Mouse (Mus musculus): ENCODE measurements around the gene B4galnt2. TPM values are rescaled to one million over a fixed set of nuclear protein-coding genes. Genes with fewer than 3 reads are reported as not detected.
A peak's percentile ranks its signal among the peaks of the same experiment; 100 is the strongest.
"Not testable (repeated sequence)": the region's sequence is repeated elsewhere in the genome, so short reads cannot be mapped to it uniquely, and the experiment has no call there.

The B4galnt2 gene
- not detected for total RNA-seq (2021)

DNA sequence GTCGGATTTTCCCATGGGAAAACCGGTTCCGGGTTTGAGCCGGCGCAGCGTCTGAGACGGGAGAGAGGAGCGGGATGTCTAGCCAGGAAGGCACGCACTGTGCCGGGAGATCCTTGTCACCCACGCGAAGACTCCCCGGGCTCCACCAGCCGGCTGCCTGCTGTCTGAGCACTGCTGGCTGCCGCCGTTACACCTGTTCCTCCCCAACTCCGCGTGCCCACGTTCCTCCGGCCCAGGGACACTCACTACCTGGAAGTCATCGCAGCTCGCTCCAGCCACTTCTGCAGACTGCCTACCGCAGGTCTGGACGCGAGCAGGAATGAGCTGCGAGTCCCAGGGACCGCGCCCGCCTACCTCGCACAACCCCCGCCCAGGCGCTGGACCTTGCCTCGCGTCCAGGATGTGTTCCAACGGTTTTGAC lies at the start of gene B4galnt2:
Gene B4galnt2, minus strand, starts transcription at position 321 of the 421 bp plus-strand sequence.
- peak; percentile 18 to 36 for DNase-seq (ENCODE audit: low spot score in 2 of 2)
- intact Hi-C loops (cut with DNase I): loop anchor here (5.0 to 10.0 kb wide), 2 partner anchors 93 to 450 kb away; partner anchors contain the start of genes Hoxb1 and Igf2bp1

DNA sequence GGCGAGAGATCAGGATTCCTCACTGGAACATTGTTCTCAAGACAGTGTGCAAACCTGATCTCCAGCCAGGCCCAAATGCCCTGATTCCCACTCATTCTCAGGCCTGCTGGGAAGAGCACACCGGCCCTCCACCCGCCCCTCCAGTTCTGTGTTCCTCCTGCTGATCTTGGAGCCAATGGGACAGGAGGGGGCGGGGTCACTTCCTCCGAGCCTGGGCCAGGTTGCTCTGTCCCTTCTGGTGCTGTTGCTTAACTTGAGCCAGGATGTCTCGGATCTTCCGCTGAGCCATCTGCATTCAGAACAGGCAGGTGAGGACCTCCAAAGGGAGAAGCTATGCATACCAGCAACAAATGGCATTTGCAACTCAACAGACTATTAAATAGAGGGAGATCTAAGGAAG lies 48.6 kb upstream of the B4galnt2 start:
- intact Hi-C loops (cut with DNase I): no loop called here
- no peak for DNase-seq (ENCODE audit: low spot score in 2 of 2)

DNA sequence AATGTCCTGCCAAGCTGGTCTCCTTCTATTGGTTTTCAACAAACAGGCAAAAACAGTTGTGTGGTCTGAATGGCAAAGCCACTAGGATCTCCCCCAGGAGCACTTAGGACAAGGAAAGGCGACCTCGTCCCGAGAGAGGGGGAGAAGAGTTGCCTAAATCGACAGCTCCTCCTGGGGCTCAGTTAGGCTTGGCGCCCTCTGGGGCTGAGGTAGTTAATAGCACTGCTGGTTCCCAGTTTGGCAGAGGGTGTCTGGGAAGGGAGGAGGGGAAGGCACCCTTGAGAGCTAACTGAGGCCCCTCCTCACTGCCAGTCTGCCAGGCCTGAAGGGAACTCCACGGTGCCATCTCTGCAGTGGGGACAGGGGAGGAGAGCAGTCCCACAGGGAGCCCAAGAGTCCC lies 44.5 kb upstream of the B4galnt2 start:
- no peak for DNase-seq (ENCODE audit: low spot score in 2 of 2)
- intact Hi-C loops (cut with DNase I): loop anchor here (5.0 kb wide), 1 partner anchor 82 kb away; no protein-coding TSS in a partner anchor

DNA sequence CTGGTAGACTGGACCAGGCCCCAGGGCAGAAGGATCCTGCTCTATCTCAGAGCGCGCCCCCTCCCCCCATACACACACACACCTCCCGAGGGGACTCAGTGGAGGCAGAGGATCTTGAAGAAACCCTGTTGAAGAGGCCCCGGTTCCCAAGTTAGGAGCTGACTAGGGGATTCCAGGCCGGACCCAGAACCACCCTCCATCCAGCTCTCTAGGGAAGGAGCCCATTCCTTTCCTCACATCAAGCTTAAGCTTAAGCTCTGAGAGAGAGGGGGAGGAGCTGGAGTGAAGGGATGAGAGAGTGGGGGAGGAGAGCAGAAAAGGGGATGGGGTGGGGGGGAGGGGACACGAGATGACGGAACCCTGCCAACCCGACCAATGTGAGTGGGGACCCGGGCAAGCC lies 43.6 kb upstream of the B4galnt2 start:
- intact Hi-C loops (cut with DNase I): loop anchor here (5.0 kb wide), 1 partner anchor 81 kb away; no protein-coding TSS in a partner anchor
- no peak for DNase-seq (ENCODE audit: low spot score in 2 of 2)

DNA sequence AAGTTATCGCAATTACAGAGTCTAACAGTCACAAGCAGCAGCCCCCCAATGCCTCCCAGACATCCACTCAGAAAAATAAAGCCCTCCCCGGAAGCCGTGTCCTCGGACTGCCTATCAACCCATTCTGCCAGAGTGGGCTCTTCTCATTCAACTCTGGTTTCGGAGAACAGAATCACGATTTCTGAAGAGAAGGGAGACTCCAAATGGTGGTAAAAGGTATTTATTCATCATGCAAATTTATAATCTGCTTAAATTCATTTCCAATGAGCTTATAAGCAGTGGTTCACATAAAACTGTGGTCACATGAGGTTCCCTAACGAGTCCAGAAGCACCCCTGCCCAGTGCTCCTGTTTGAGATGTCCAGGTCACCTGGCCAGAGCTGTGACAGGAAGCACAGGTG lies 42.7 kb upstream of the B4galnt2 start:
- intact Hi-C loops (cut with DNase I): loop anchor here (5.0 kb wide), 1 partner anchor 80 kb away; no protein-coding TSS in a partner anchor
- no peak for DNase-seq (ENCODE audit: low spot score in 2 of 2)

DNA sequence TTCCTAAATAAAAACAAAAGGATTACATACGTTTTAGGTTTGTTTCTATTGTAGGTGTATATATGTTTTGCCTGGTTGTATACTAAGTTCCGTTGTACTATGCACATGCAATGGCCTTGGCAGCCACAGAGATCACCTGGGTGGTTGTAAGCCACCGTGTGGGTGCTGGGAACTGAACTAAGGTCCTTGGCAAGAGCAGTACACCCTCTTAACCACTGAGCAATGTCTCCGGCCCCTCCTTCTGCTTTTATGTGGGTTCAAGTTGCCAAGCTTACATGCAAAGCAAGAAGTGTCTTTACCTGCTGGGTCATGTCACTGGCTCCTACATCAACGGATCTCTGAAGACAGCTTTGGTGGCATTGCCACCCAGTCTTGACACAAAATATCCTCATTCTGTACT lies 38.6 kb upstream of the B4galnt2 start:
- no peak for DNase-seq (ENCODE audit: low spot score in 2 of 2)
- intact Hi-C loops (cut with DNase I): no loop called here

DNA sequence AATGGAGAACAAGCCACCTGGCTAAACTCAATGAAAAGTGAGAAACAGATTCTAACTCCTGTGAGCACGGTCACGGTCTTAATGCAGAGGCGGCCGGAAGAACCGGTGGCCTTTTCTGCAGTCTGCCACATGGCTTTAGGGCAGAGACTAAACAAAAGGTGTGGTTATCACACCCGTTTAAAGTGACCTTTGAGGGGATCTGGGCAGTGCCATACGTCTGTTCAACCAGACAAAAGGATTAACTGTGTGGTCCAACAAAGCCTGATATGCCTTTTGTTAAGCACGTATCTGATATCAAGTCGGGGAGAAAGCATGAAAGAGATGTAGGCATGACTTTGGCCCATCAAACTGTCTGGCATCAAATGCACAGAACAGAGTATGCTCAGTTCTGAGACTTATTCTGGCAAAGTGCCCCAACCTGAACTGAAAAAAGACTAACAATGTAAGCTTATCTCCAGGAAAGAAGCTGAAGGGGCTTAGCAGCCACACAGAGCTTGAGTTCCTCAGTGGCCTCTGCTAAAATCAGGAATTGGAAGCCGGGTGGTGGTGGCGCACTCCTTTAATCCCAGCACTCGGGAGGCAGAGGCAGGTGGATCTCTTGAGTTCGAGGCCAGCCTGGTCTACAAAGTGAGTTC lies 31.3 kb upstream of the B4galnt2 start:
- intact Hi-C loops (cut with DNase I): no loop called here
- no peak for DNase-seq (ENCODE audit: low spot score in 2 of 2)

DNA sequence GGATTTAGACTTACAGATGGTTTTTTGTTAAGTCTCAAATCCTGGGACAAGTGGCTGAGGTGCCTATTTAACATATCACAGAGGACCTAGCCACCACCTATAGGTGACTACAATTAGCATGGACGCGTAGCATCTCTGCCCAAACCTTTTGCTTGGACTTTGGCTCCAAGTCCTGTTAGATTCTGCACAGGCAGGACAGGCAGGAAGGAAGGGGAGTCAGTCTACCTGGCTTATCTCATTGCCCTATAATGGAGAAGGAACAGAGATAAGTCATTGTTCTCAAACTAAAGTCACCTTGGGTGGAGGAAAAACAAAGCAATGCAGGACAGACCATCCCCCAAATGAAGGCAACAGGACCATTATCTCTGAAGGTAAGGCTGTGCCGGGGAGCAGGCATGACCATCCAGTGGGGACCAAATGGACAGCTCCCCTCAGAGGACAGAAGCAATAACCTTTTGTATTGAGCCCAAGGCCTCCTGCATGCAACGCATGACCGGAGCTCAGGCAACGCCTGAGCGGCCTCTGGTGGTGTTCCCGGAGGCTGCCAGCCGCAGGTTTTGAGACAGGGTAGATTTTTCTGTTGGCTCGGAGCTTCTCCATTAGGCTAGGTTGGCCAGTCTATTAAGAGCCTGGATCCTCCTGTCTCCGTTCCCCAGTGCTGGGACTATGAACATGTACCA lies 25.3 kb upstream of the B4galnt2 start:
- intact Hi-C loops (cut with DNase I): no loop called here

DNA sequence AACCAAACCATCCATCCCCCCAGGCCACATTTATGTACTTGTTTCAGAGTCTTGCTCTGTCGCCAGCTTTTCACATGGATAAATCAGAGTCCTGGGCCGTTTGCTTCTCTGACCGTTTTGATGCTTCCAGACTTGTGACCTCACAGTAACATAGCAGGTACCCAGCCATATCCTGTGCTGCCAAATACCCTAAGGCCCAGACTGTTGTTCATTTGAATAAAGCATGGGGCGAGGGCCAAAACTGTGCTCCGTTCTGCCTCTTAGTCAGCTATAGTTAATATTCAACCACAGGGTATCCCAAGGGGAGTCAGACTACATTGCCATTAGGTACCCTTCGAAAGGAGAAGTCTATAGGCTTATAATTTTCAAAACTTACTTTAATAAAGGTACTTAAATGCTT lies 21.7 kb upstream of the B4galnt2 start:
- DNase-seq (ENCODE audit: low spot score in 2 of 2): no peak
- intact Hi-C loops (cut with DNase I): no loop called here

More for the DNA sequence above, 25.3 kb upstream of the B4galnt2 start:
- DNase-seq (ENCODE audit: low spot score in 2 of 2): no peak

DNA sequence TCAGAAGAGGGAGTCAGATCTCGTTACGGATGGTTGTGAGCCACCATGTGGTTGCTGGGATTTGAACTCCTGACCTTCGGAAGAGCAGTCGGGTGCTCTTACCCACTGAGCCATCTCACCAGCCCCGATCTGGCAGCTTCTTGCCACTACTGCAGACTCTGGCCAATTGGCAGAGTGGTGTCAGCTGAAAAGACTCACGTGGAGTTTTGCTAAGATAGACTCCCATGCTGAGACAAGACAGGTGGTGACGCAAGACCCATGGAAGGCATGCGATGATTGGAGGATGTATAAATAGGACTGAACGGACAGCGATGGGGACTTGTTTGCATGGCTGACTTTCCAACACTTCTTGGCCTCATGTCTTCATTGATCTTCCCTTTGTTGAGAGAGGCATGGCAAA lies 17.5 kb upstream of the B4galnt2 start:
- intact Hi-C loops (cut with DNase I): not testable (repeated sequence)

DNA sequence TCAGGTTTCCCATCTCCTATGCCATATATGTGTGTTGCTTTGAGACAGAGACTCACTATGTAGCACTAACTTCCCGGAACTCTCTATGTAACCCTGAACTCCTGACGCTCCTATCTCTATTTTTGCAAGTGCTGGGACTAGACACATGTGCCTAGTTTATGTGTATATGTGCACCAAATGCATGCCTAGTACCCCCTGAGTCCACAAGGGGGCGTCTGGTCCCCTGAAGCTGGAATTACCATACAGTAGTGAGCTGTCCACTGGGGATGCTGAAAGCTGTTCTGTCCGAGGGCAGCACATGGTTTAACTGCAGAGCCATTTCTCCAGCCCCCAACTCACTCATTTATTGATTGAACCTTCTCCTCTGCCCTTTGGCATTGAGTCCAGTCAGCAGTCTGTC lies 11.7 kb upstream of the B4galnt2 start:
- intact Hi-C loops (cut with DNase I): no loop called here
- no peak for DNase-seq (ENCODE audit: low spot score in 2 of 2)

More for the DNA sequence above, 17.5 kb upstream of the B4galnt2 start:
- not testable (repeated sequence) for DNase-seq (ENCODE audit: low spot score in 2 of 2)

DNA sequence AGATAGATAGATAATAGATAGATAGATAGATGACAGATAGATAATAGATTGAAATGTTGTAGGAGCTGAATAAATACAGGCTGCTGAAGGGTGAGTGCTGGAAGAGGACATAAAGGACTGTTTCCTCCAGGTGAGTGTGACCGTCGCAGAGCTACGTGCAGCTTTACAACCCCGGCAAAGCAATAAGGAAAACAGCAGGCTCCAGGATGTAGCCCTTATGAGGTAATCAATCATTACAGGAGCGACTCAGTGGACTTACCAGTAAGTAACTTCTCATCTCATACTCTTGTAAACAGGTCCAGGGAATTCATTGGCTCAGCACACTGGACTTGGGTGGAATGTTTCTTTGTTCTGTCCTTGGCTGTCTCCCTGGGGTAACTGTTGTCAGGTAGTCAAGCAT lies 11.3 kb upstream of the B4galnt2 start:
- intact Hi-C loops (cut with DNase I): no loop called here
- DNase-seq (ENCODE audit: low spot score in 2 of 2): no peak

DNA sequence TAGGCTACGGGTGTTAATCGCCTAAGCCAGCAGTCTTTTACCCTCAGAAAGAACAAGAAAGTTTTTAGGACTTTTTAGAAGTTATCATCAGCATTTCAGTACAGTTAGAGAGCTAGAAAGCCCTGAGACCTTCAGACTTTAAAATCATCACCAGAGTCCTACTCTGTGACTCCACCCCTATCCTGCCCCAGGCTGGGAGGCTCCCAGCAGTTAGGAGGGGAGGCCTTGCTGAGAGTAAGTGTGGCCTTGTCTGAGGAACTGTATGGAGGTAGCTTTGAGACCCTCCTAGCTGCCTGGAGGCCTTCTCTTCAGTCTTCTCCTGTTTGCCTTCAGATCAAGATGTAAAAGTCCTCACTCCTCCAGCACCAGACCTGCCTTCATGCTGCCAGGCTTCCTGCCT lies 9.5 kb upstream of the B4galnt2 start:
- DNase-seq (ENCODE audit: low spot score in 2 of 2): no peak
- intact Hi-C loops (cut with DNase I): no loop called here

DNA sequence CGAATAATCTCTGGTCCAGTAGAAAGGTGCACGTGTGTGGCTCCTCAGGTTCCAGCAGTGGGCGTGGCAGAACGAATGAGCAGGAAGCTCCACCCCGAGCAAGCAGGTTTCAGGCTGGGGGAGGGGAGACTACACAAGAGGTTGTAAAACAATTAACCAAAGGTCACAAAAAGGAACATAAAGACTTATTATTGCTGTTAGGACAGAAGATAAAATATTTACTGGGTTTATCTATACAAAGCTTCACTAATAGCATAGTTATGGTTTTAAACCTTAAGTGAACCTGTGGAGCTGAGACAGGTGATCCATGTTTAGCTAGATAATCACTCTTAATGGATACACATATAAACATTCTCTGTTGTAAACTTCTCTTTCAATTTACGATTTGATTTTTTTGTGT lies 8.8 kb upstream of the B4galnt2 start:
- DNase-seq (ENCODE audit: low spot score in 2 of 2); intact Hi-C loops (cut with DNase I): not testable (repeated sequence)

DNA sequence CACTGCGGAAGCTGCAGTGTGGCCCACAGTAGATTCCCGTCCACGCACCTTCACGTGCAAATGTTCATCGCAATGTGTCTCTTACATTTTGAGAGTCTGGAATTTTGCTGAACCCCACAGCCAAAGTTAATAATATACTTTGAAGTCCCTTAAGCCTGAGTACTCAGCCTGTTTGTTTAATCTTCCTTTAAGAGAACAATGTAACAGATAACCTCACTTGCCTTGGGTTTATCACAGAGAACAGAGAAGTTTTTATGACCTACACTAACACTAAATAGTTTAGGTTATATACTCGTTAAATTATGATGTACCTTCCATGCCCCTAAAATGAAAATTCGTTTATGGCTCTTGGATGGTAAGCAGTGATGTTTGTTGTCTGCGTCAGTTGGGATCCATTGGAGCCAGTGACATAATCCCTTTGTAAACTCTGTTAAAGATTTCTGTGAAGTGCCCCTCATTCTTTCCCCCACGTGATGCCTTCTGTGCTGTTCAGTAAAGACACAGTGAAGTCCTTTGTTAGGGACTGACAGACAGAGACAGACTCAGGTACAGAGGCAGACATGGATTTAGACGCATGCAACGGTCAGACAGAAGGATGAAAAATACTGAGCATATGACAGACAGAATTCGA lies 7.4 kb upstream of the B4galnt2 start:
- intact Hi-C loops (cut with DNase I): no loop called here
- no peak for DNase-seq (ENCODE audit: low spot score in 2 of 2)

DNA sequence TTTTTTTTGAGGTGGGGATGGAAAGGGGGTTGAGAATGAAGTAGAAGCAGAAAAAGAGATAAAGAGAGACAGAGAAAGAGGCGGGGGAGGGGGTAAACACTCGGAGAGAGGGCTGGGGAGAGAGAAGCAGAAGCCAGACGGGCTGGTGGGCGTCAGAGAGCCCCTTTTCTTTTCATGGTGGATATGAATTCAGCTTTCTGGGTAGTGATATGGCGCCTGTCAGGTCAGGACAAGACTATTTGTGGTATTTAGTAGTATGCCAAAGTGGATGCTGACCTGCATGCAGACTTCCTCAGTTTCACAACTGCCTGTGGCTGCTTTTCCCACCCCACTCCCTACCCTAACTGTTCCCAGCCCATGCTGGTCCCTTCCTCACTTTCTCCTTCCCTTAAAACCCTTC lies 1.7 kb upstream of the B4galnt2 start:
- no peak for DNase-seq (ENCODE audit: low spot score in 2 of 2)
- intact Hi-C loops (cut with DNase I): loop anchor here (10.0 kb wide), 1 partner anchor 448 kb away; the partner anchor contains the start of gene Hoxb1

DNA sequence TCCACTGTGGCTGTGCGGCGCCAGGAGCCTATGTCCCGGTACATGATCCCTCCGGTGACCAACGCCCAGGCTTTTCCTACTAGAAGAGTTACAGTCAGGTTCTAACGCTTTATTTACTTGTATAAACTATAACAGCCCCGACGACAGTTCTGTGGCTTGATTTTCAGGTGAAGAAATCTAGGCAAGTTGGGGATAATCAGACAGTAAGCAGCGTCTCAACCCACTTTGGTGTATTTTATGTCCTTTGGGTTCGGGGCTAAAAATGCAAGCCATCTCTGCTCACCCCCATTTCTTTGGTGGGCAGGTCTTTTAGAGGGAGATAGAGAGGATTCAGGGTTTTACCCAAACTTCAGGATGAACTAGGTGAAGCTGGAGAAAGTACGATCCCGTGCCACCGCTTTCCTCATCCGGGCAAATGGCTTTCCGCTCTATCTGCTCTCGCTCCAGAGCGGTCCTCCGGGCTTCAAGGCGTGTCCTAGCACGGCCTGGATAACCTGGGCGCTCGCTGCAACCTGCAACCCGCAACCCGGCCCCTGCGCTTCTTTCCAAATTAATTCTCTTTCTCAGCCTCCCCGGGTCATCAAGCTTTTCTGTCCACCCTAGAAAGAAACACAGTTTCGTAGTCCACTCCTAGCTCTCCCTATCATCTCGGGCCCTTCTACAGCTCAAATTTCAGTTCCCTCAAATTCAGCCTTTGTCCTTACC lies 467 bp upstream of the B4galnt2 start:
- intact Hi-C loops (cut with DNase I): loop anchor here (10.0 kb wide), 1 partner anchor 450 kb away; the partner anchor contains the start of gene Hoxb1
- DNase-seq (ENCODE audit: low spot score in 2 of 2): peak; percentile 3 to 6

DNA sequence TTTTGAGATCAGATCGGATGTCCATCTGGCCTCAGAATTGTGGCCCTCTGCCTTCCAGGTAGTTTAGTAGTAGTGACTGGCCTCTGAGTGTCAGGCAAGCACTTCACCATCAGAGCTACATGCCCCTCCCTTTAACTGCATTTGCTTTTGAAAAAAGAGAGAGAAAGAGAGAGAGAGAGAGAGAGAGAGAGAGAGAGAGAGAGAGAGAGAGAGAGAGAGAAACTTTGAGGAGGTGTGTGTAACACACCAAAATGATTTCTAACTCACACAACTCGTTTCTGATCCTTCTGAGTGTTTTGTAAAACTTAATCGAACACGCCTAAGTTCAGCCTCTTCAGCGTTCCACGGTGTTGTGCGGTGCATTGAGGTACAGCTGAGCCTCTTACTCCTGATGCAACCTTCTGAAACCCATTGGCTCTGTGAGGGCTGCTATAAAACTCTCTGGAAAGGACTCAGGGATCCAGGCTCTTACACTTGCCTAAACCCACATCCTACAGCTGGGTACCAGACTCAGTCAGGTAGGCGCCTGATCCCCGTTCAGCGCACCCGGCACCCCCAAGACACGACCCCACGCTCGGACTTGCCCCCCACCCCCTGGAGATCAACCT lies 628 bp downstream of the B4galnt2 start:
- DNase-seq (ENCODE audit: low spot score in 2 of 2): no peak
- intact Hi-C loops (cut with DNase I): loop anchor here (5.0 to 10.0 kb wide), 2 partner anchors 93 to 451 kb away; partner anchors contain the start of genes Hoxb1 and Igf2bp1

DNA sequence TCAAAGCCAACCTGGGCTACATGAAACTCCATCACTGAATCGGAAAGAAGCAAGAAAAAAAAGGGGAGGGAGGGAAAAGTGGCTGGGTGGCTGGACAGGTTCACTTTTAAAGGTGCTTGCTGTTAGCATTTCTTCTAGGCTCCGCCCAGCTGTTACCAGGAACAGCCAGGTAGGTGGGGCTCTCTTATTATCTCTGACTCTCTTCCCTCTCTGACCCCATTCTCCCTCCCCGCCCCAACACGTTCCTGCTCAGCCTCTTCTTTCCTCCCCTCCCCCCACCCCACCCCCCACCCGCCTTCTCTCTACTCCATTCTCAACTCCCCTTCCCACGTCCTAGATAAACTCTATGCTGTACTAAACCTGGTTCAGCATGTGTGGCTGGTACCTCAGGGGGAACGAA lies 3.1 kb downstream of the B4galnt2 start:
- intact Hi-C loops (cut with DNase I): loop anchor here (5.0 to 10.0 kb wide), 2 partner anchors 96 to 453 kb away; partner anchors contain the start of genes Hoxb1 and Igf2bp1
- DNase-seq (ENCODE audit: low spot score in 2 of 2): no peak

All from left cerebral cortex, postnatal 36 days (tissue).